Mouse (Mus musculus) layer of hippocampus, postnatal 36 days (tissue): ENCODE results near the gene Rhox4c. TPM values are rescaled to one million over a fixed set of nuclear protein-coding genes. Genes with fewer than 3 reads are reported as not detected.
"Not testable (repeated sequence)": the region's sequence is repeated elsewhere in the genome, so short reads cannot be mapped to it uniquely, and the experiment has no call there.

ENCODE experiments used
- DNase-seq, 2 experiments: peaks; one replicate each; pipeline ENCODE4 v3.0.0; 2022
- total RNA-seq, 2 experiments: library from RNA; stranded (reverse); gene quantifications; 2 replicates each; pipeline ENCODE4 v1.2.3; 2021

Rhox4c gene
- total RNA-seq, result not detected

- not testable (repeated sequence) for DNase-seq
These were observed at the start of gene Rhox4c for GRCm38 (mm10) chrX:37480037-37480436. TSS of gene Rhox4c (plus strand) at chrX:37480337.

- DNase-seq, result not testable (repeated sequence)
These were observed 47.9 kb upstream of the Rhox4c start, which contains the start of gene Rhox4b for GRCm38 (mm10) chrX:37432194-37432593. TSS of gene Rhox4b (plus strand) at chrX:37432494.

- DNase-seq, result not testable (repeated sequence)
These were observed 26.8 kb upstream of the Rhox4c start, which contains the start of gene Rhox2c for GRCm38 (mm10) chrX:37453380-37453779. TSS of gene Rhox2c (plus strand) at chrX:37453680.

GRCm38 (mm10) chrX:37458285-37458684 is 21.9 kb upstream of the Rhox4c start, which contains the start of gene Rhox3c:
TSS of gene Rhox3c (plus strand) at chrX:37458585.
- DNase-seq, result not testable (repeated sequence)

- DNase-seq, result not testable (repeated sequence)
These were observed 33.9 kb downstream of the Rhox4c start, which contains the start of gene Rhox4d for GRCm38 (mm10) chrX:37514059-37514458. TSS of gene Rhox4d (plus strand) at chrX:37514359.

- not testable (repeated sequence) for DNase-seq
These were observed 50.0 kb downstream of the Rhox4c start, which contains the start of gene Rhox2e for GRCm38 (mm10) chrX:37530152-37530551. TSS of gene Rhox2e (plus strand) at chrX:37530452.

Other genes starting within 250 kb of the Rhox4c start
- not detected for gene Rhox2a, start 235.4 kb upstream of the Rhox4c start, total RNA-seq
- gene Rhox3a, start 230.4 kb upstream of the Rhox4c start, total RNA-seq, result not detected
- not detected for gene Rhox4a, start 215.0 kb upstream of the Rhox4c start, total RNA-seq
- not detected for gene Rhox3a2, start 100.3 kb upstream of the Rhox4c start, total RNA-seq
- gene Rhox4a2, start 89.5 kb upstream of the Rhox4c start, total RNA-seq, result not detected
- gene Rhox2b, start 68.3 kb upstream of the Rhox4c start, total RNA-seq, result not detected
- gene Rhox4b, start 47.8 kb upstream of the Rhox4c start, total RNA-seq, result not detected
- not detected for gene Rhox2c, start 26.7 kb upstream of the Rhox4c start, total RNA-seq
- gene Rhox3c, start 21.8 kb upstream of the Rhox4c start, total RNA-seq, result not detected
- not detected for gene Rhox2d, start 13.1 kb downstream of the Rhox4c start, total RNA-seq
- gene Rhox4d, start 34.0 kb downstream of the Rhox4c start, total RNA-seq, result not detected
- not detected for gene Rhox2e, start 50.1 kb downstream of the Rhox4c start, total RNA-seq
- gene Rhox3e, start 61.7 kb downstream of the Rhox4c start, total RNA-seq, result not detected
- not detected for gene Rhox4e, start 77.1 kb downstream of the Rhox4c start, total RNA-seq
- not detected for gene Rhox2f, start 91.1 kb downstream of the Rhox4c start, total RNA-seq
- not detected for gene Rhox3f, start 100.7 kb downstream of the Rhox4c start, total RNA-seq
- not detected for gene Rhox4f, start 127.4 kb downstream of the Rhox4c start, total RNA-seq
- gene Rhox3g, start 148.3 kb downstream of the Rhox4c start, total RNA-seq, result not detected
- not detected for gene Rhox2g, start 163.1 kb downstream of the Rhox4c start, total RNA-seq
- gene Rhox4g, start 171.0 kb downstream of the Rhox4c start, total RNA-seq, result not detected
- not detected for gene Rhox3h, start 188.4 kb downstream of the Rhox4c start, total RNA-seq
- not detected for gene Rhox2h, start 192.9 kb downstream of the Rhox4c start, total RNA-seq